Mouse (Mus musculus): ENCODE results near the gene Dlg2.

DNA sequence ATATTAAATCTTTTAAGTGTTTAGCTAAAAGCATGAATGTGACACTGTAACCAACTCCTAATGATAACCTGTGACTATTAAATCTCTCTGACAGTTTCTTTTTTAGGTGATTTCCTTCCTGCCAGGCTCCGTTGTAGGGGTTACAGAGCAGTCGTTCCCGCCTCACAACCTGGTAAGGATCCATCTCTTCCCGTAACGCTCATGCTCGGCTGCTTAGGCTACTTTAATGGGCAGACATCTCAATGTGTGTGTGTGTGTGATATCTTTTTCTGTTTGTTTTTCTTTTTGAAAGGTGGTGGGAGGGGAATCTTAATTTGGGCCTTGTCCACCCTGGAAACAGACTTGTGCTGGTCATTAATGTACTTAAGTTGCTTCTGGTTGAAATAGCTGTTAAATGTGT lies 32.3 kb upstream of the Dlg2 start:
- TF ChIP-seq CTCF (IDR thresholded peaks at IDR 0.05; ENCODE audit: borderline replicate concordance, control insufficient read depth, extremely low read depth, insufficient read depth, low read length, poor library complexity) (no peak), POLR2A (IDR thresholded peaks at IDR 0.05; ENCODE audit: control insufficient read depth, extremely low read depth, insufficient read depth, low read length, poor library complexity) (no peak)
